Mouse (Mus musculus) forebrain, embryonic 12.5 days (tissue): Measurements from ENCODE around the gene Nebl. TPM values are rescaled to one million over a fixed set of nuclear protein-coding genes. Genes with fewer than 3 reads are reported as not detected.
A peak's percentile ranks its signal among the peaks of the same experiment; 100 is the strongest.

Source experiments
- ATAC-seq: fragments of 200-750 bp; cut with Nextera tagmentation; 2 replicates; pipeline ENCODE4 v1.8.0; 2017; ENCODE audit warnings: moderate TSS enrichment; ENCODE audit not compliant: low FRiP score
- H3K27ac ChIP-seq: fragments of 300-500 bp; sonication (generic); 2 replicates; pipeline ENCODE4 v1.5.1; 2016; ENCODE audit warnings: mild to moderate bottlenecking
- H3K27me3 ChIP-seq: fragments of 300-500 bp; sonication (generic); 2 replicates; pipeline ENCODE4 v1.6.1; 2016; ENCODE audit warnings: mild to moderate bottlenecking
- H3K36me3 ChIP-seq: fragments of 300-500 bp; sonication (generic); replicated peaks from 2 replicates; pipeline ENCODE4 v1.6.1; 2016; ENCODE audit warnings: mild to moderate bottlenecking
- H3K4me1 ChIP-seq: fragments of 300-500 bp; sonication (generic); 2 replicates; pipeline ENCODE4 v1.6.1; 2016
- H3K4me2 ChIP-seq: fragments of 300-500 bp; sonication (generic); 2 replicates; pipeline ENCODE4 v1.6.1; 2016; ENCODE audit warnings: mild to moderate bottlenecking, moderate library complexity
- H3K4me3 ChIP-seq: fragments of 300-500 bp; sonication (generic); replicated peaks from 2 replicates; pipeline ENCODE4 v1.5.1; 2016; ENCODE audit warnings: mild to moderate bottlenecking
- H3K9ac ChIP-seq: fragments of 300-500 bp; sonication (generic); 2 replicates; pipeline ENCODE4 v1.6.1; 2016; ENCODE audit warnings: mild to moderate bottlenecking
- H3K9me3 ChIP-seq: fragments of 300-500 bp; sonication (generic); 2 replicates; pipeline ENCODE4 v1.6.1; 2016
- WGBS: fragments of 180-500 bp; shearing (Covaris S2); methylation state at CpG from one replicate; pipeline ENCODE4 v1.1.7; 2016; 5-methylcytosine and 5-hydroxymethylcytosine counted together
- polyA plus RNA-seq: library from polyadenylated mRNA; unstranded; fragments of >200 nt; fragmentation: Nextera tagmentation; extraction: Ambion mirVana; gene quantifications from 2 replicates; pipeline ENCODE4 v1.2.1, GENCODE M21; 2016

The Nebl gene
- polyA plus RNA-seq, result 6.1 and 6.5 TPM in 2 replicates

DNA sequence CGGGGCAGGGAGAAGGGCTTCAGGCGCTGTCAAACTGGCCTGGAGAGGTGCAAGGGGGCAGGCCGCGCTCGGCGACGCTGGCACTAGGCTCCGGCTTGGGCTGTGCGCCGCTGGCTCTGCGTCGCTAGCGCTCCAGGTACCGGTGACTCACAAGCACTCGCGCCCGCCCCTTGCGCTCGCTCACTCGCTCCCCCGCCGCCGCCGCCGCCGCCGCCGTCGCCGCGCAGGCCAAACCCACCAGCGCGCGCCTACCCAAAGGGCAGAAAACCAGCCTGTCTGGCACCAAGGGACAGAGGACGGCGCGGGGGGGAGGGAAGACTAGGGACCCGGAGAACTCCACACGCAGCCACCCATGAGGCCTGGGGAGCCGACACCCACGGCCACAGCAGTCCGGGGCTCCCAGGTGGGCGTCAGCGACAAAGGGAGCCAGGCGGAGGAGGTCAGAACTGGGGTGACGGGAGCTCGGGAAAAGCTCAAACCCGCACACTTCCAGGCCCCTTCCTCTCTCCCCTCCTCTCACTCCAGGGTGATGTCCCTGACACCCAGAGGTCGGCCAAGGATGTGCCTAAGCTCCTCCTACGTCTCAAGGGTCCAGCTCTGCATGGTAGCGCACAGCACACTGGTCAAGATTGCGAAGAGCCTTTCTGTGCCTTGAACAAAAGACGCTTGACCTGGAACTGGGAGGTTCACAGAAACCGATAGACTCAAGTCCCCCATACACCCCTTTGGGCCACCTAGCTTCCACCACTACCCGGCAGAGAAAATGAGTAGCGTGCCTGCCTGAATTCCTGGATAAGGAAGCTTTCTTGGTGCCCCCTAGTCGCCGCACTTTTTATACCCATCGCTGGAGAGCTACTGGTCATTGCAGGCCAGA is at the start of gene Nebl:
Nebl (minus strand) TSS at position 508 of the 874 bp plus-strand sequence.
- no peaks in the 10 kb centered on the region for H3K36me3 ChIP-seq
- peaks cover 25% of the 10 kb centered on the region for H3K4me1 ChIP-seq
- peak; percentile 86 for ATAC-seq
- H3K4me3 ChIP-seq, result peak within 1 kb of the TSS; percentile 72
- peaks cover 32% of the 10 kb centered on the region for H3K27me3 ChIP-seq
- peak within 1 kb of the TSS; percentile 98 for H3K4me2 ChIP-seq
- no peaks in the 10 kb centered on the region for H3K9me3 ChIP-seq
- H3K9ac ChIP-seq, result peak within 1 kb of the TSS; percentile 72
- H3K27ac ChIP-seq, result 0 out of 2 replicates have a peak within 1 kb of the TSS, but pooled peaks have one; percentile 36
- WGBS, result under 1% methylated on average over 43 of the region's 59 CpGs

DNA sequence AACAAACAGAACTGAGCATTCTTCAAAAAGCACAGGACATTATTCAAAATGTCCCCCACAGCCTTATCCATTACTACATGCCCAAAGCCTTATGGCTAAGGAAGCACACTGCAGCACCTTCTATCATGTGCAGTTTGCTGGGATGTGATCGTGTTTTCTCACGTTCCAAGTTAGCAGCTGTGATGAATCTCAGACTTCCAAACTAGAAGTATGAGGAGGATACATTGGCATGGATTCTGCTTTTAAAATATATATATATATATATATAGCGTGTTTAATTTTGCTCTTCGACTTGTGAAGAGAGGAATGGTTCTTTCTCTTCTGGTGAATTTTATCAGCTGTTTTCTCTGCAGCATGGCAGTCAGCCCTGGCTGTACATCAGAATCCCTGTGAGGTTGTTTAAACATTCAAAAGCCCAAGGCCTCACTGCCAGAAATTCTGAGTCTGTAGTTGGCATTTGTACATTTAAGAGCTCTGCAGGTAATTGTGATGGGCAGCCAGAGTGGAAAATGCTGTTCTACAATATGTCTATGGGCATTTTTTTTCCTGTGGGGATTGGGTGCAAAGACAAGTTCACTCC is 39.1 kb upstream of the Nebl start:
- Histone ChIP-seq H3K9ac (no peak overlapping the region), H3K4me3 (no peak overlapping the region), H3K27me3 (no peaks in the 10 kb centered on the region), H3K9me3 (no peaks in the 10 kb centered on the region), H3K36me3 (no peaks in the 10 kb centered on the region), H3K4me1 (no peaks in the 10 kb centered on the region), H3K27ac (no peak overlapping the region), H3K4me2 (no peak overlapping the region)
- 93% methylated on average over 4 of the region's 4 CpGs for WGBS
- ATAC-seq, result no peak

GRCm38 (mm10) chr2:17769242-17769755 is 38.0 kb upstream of the Nebl start:
- Histone ChIP-seq H3K27ac (no peak overlapping the region), H3K27me3 (no peaks in the 10 kb centered on the region), H3K36me3 (no peaks in the 10 kb centered on the region), H3K9ac (no peak overlapping the region), H3K4me1 (no peaks in the 10 kb centered on the region), H3K4me3 (no peak overlapping the region), H3K4me2 (no peak overlapping the region), H3K9me3 (no peaks in the 10 kb centered on the region)
- no peak for ATAC-seq
- WGBS, result 87% methylated on average over 5 of the region's 5 CpGs

DNA sequence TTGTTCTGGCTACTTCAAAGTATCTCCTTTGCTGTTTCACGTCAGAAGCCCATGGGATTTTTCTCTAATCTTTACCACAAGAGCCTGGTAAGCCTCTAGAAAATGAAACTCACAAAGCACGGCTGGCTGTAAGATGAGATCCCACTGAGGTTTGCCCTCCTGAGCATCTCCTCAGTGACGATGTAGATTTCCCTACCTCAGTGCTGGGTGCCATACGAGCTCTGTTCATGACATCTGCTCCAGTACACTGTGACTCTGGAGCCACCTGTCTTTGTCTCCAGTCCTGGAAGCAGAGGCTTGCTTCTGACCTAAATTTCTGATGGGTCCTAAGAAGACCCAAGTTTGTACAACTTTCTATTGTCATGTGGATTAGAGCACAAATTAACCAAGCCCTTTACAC is 25.0 kb upstream of the Nebl start:
- H3K4me3 ChIP-seq, result no peak overlapping the region
- 40% methylated on average over 4 of the region's 4 CpGs for WGBS
- H3K27me3 ChIP-seq, result no peaks in the 10 kb centered on the region
- H3K36me3 ChIP-seq, result no peaks in the 10 kb centered on the region
- no peak overlapping the region for H3K4me2 ChIP-seq
- ATAC-seq, result no peak
- no peaks in the 10 kb centered on the region for H3K9me3 ChIP-seq
- no peak overlapping the region for H3K9ac ChIP-seq
- H3K27ac ChIP-seq, result no peak overlapping the region
- H3K4me1 ChIP-seq, result no peaks in the 10 kb centered on the region

DNA sequence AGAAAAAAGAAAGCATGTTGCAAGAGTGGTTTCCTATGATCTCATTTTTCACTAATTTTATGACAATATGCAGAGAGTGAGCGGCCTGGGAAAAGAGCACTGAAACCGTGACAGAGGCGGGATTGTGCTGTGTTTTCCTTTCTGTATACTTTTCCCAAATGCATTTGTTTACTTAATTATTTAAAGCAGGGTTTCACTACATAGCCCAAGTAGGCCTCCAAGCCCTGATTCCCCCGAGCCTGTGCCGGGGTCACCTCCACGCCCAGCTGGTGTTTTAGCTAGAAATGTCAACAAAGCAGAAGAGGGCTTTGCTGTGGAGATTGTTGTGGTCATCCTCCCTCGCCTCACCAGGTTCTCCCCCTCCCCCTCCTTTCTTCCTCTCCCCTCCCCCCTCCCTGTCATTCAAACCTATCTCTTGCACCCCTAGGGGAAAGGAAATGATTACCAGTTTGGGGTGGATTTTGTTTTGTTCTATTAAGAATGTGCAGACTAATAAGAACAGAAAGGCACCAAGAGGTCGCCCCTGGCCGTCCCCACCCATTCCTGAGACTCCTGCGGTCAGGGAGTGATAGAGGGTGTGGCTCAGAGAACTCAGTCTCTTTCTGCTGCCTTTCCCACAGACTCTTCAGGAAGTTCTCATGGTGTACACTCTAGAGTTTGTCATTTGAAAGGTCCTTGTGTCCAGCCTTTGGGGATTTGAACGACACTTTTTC is 10.9 kb upstream of the Nebl start:
- Histone ChIP-seq H3K4me2 (peak overlapping the region; percentile 51), H3K4me3 (peak overlapping the region; percentile 23), H3K27me3 (peaks cover 3% of the 10 kb centered on the region; the same call in 1 of the 2 replicates), H3K4me1 (peaks cover 14% of the 10 kb centered on the region), H3K36me3 (no peaks in the 10 kb centered on the region), H3K27ac (peak overlapping the region; percentile 43), H3K9ac (no peak overlapping the region), H3K9me3 (no peaks in the 10 kb centered on the region)
- 2% methylated on average over 11 of the region's 11 CpGs for WGBS
- ATAC-seq, result peak; percentile 72

DNA sequence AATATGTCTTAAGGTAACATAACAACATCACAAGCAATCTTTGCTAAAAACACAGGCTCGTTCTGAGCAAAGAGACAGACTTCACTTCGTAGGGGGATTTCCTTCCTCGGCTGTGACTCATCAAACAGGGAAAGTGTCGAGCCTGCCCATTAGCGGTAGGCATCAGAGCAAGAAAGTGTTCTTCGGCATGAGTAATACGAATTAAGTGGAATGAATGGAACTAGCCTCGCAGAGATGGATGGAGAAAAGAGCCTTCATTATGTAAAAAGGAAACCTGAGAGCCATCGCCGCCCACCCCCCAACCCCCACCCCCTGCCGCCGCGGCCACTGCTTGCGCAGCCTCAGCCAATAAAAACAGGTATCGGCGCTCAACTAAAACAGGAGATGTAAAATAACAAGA is 10.3 kb upstream of the Nebl start:
- Histone ChIP-seq H3K27ac (no peak overlapping the region), H3K9ac (no peak overlapping the region)
- WGBS, result under 1% methylated on average over 16 of the region's 16 CpGs

DNA sequence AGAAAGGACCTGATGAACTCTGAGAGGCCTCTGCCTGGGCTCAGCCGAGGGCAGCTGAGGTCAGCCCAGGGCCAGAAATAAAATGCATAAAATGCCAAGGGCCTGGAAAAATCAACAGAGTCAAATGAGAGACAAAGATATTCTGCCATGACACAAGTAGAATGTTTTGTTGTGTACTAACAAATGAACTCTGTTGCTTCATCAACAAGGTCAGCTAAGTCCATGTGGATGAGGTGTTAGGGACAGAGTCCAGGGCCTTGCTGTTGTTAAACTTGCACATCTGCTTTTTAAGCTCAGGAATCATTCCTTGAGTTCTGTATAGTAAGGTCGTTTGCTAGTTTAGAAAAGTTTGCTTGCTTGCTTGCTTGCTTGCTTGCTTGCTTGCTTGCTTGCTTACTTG is 9.2 kb upstream of the Nebl start:
- H3K27me3 ChIP-seq, result peaks cover 3% of the 10 kb centered on the region
- no peak overlapping the region for H3K27ac ChIP-seq

More for the DNA sequence above, 10.3 kb upstream of the Nebl start:
- Histone ChIP-seq H3K4me2 (peak overlapping the region; percentile 51), H3K9me3 (no peaks in the 10 kb centered on the region), H3K4me1 (peaks cover 14% of the 10 kb centered on the region), H3K36me3 (no peaks in the 10 kb centered on the region), H3K27me3 (peaks cover 3% of the 10 kb centered on the region; the same call in 1 of the 2 replicates), H3K4me3 (peak overlapping the region; percentile 23; the same call in 1 of the 2 replicates)
- ATAC-seq, result peak; percentile 90

GRCm38 (mm10) chr2:17732210-17732609 is 946 bp upstream of the Nebl start:
- H3K9me3 ChIP-seq, result no peaks in the 10 kb centered on the region
- H3K4me2 ChIP-seq, result peak overlapping the region; percentile 98
- no peak for ATAC-seq
- H3K36me3 ChIP-seq, result no peaks in the 10 kb centered on the region
- no peak overlapping the region for H3K4me3 ChIP-seq
- WGBS, result 14% methylated on average over 7 of the region's 7 CpGs
- H3K9ac ChIP-seq, result no peak overlapping the region
- H3K27ac ChIP-seq, result no peak overlapping the region
- peaks cover 25% of the 10 kb centered on the region for H3K4me1 ChIP-seq
- peaks cover 32% of the 10 kb centered on the region for H3K27me3 ChIP-seq

More for the DNA sequence above, 9.2 kb upstream of the Nebl start:
- H3K9ac ChIP-seq, result no peak overlapping the region
- H3K4me1 ChIP-seq, result peaks cover 14% of the 10 kb centered on the region
- H3K4me3 ChIP-seq, result no peak overlapping the region
- no peak overlapping the region for H3K4me2 ChIP-seq
- no peak for ATAC-seq
- no peaks in the 10 kb centered on the region for H3K9me3 ChIP-seq
- no peaks in the 10 kb centered on the region for H3K36me3 ChIP-seq
- WGBS, result 47% methylated on average over 2 of the region's 2 CpGs

- no peaks in the 10 kb centered on the region for H3K36me3 ChIP-seq
- WGBS, result 5% methylated on average over 6 of the region's 6 CpGs
- no peak overlapping the region for H3K27ac ChIP-seq
- H3K9ac ChIP-seq, result no peak overlapping the region
- no peaks in the 10 kb centered on the region for H3K9me3 ChIP-seq
- H3K4me1 ChIP-seq, result peaks cover 25% of the 10 kb centered on the region
- peaks cover 32% of the 10 kb centered on the region for H3K27me3 ChIP-seq
- H3K4me2 ChIP-seq, result peak overlapping the region; percentile 98
- H3K4me3 ChIP-seq, result peak overlapping the region; percentile 72; the same call in 1 of the 2 replicates
- ATAC-seq, result no peak
Measured at GRCm38 (mm10) chr2:17731831-17732200, 552 bp upstream of the Nebl start.

DNA sequence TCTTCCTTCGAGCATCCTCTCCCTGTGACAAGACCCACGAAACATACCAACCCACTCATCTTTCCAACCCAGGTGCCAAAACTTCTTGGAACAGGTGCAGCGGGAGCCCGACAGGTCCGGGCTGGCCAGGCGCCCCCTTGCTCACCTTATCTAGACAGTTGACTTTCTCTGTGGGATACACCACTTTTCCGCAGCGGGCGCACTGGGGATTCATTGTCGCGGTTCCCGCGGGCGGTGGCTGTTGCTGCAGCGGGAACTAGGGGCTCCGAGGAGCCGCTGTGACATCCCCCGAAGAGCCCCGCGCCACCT is 662 bp downstream of the Nebl start:
- H3K27me3 ChIP-seq, result peaks cover 32% of the 10 kb centered on the region

DNA sequence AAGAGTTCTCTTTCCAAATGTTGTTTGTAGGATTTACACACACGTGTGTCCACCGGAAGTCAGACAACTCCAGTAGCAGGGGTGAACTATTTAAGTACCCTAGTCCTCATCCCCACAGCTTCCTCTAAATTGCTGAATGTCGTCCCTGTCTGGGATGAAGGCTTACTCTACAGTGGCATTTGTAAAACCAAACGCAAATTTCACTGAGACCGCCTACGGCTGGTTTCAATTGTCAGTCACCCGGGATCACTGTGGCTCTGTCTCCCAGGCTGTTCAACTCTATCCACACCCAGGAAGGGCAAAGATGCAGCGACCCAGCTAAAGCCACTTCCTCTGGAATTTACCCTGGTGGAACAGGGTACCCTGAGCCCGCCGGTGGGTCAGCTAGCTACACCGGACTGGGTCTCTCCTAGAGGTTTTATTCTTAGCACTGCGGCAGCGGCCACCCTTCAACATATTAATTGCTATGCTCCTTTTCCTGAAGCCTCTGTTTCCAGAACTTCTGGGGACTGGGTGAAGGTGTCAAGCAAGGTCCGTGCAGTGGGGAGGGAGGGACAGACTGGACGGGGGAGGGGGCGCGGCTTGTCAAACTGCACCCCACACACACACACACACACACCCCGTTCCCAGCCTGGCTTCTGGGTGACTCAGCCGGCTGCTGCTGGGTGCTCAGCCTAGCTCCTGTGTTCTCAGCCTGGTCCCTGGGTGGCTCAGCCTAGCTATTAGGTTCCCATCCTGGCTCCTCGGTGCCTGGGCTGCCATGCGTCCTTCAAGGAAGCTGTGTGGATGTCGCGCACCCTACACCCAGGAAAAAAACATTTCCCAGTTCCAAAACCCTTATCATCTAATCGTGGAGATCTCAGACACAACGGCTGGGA is 1.3 kb downstream of the Nebl start:
- WGBS, result 5% methylated on average over 25 of the region's 25 CpGs
- peak overlapping the region; percentile 72 for H3K9ac ChIP-seq
- no peak overlapping the region for H3K27ac ChIP-seq

More for the DNA sequence above, 662 bp downstream of the Nebl start:
- H3K9ac ChIP-seq, result peak overlapping the region; percentile 72
- no peaks in the 10 kb centered on the region for H3K9me3 ChIP-seq
- H3K27ac ChIP-seq, result 0 out of 2 replicates have a peak overlapping the region, but pooled peaks have one; percentile 36
- WGBS, result under 1% methylated on average over 20 of the region's 20 CpGs
- peak; percentile 31; the same call in 1 of the 2 replicates for ATAC-seq
- peak overlapping the region; percentile 98 for H3K4me2 ChIP-seq
- peaks cover 25% of the 10 kb centered on the region for H3K4me1 ChIP-seq
- no peaks in the 10 kb centered on the region for H3K36me3 ChIP-seq
- peak overlapping the region; percentile 72 for H3K4me3 ChIP-seq

More for the DNA sequence above, 1.3 kb downstream of the Nebl start:
- Histone ChIP-seq H3K4me1 (peaks cover 25% of the 10 kb centered on the region), H3K27me3 (peaks cover 32% of the 10 kb centered on the region), H3K36me3 (no peaks in the 10 kb centered on the region), H3K4me2 (peak overlapping the region; percentile 98), H3K4me3 (peak overlapping the region; percentile 72), H3K9me3 (no peaks in the 10 kb centered on the region)
- peak; percentile 68 for ATAC-seq
